Mouse (Mus musculus) heart, embryonic 12.5 days (tissue): ENCODE results near the gene Gm20388. TPM values are rescaled to one million over a fixed set of nuclear protein-coding genes. Genes with fewer than 3 reads are reported as not detected.

Source experiments
- ATAC-seq: fragments of 200-750 bp; cut with Nextera tagmentation; 2 replicates; pipeline ENCODE4 v1.8.0; 2017; ENCODE audit warnings: moderate TSS enrichment, moderate library complexity; ENCODE audit not compliant: insufficient number of reproducible peaks, low FRiP score
- H3K27ac ChIP-seq: fragments of 300-500 bp; sonication (generic); 2 replicates; pipeline ENCODE4 v1.5.1; 2016; ENCODE audit warnings: mild to moderate bottlenecking, moderate library complexity; ENCODE audit not compliant: poor library complexity, severe bottlenecking
- H3K27me3 ChIP-seq: fragments of 300-500 bp; sonication (generic); replicated peaks from 2 replicates; pipeline ENCODE4 v1.6.1; 2016; ENCODE audit warnings: mild to moderate bottlenecking, moderate library complexity
- H3K36me3 ChIP-seq: fragments of 300-500 bp; sonication (generic); 2 replicates; pipeline ENCODE4 v1.6.1; 2016; ENCODE audit warnings: mild to moderate bottlenecking, moderate library complexity
- H3K4me1 ChIP-seq: fragments of 300-500 bp; sonication (generic); replicated peaks from 2 replicates; pipeline ENCODE4 v1.6.1; 2016; ENCODE audit warnings: mild to moderate bottlenecking
- H3K4me2 ChIP-seq: fragments of 300-500 bp; sonication (generic); 2 replicates; pipeline ENCODE4 v1.6.1; 2016; ENCODE audit warnings: mild to moderate bottlenecking, moderate library complexity
- H3K4me3 ChIP-seq: fragments of 300-500 bp; sonication (generic); 2 replicates; pipeline ENCODE4 v1.5.1; 2016; ENCODE audit warnings: mild to moderate bottlenecking
- H3K9ac ChIP-seq: fragments of 300-500 bp; sonication (generic); 2 replicates; pipeline ENCODE4 v1.6.1; 2016; ENCODE audit warnings: mild to moderate bottlenecking, moderate library complexity
- H3K9me3 ChIP-seq: fragments of 300-500 bp; sonication (generic); replicated peaks from 2 replicates; pipeline ENCODE4 v1.6.1; 2016; ENCODE audit warnings: mild to moderate bottlenecking, moderate library complexity
- WGBS: fragments of 180-500 bp; shearing (Covaris S2); methylation state at CpG from one replicate; pipeline ENCODE4 v1.1.7; 2016; 5-methylcytosine and 5-hydroxymethylcytosine counted together
- polyA plus RNA-seq: library from polyadenylated mRNA; unstranded; fragments of >200 nt; fragmentation: Nextera tagmentation; extraction: Ambion mirVana; gene quantifications from 2 replicates; pipeline ENCODE4 v1.2.1, GENCODE M21; 2016

Gene Gm20388
- polyA plus RNA-seq, 1 experiment from 2014 or later, result not detected

GRCm38 (mm10) chr8:123150737-123151171 is 3240.1 kb downstream of the Gm20388 start:
- no peaks in the 10 kb centered on the region for H3K36me3 ChIP-seq
- H3K27ac ChIP-seq, result no peak overlapping the region
- H3K9me3 ChIP-seq, result 0 out of 2 replicates have a peak, but pooled peaks cover 3% of the 10 kb centered on the region
- no peak overlapping the region for H3K4me3 ChIP-seq
- H3K9ac ChIP-seq, result no peak overlapping the region
- peak; percentile 62 for ATAC-seq
- 63% methylated on average over 9 of the region's 9 CpGs for WGBS
- no peaks in the 10 kb centered on the region for H3K27me3 ChIP-seq
- H3K4me2 ChIP-seq, result no peak overlapping the region
- peaks cover 1% of the 10 kb centered on the region for H3K4me1 ChIP-seq

- Histone ChIP-seq H3K4me2 (no peak overlapping the region), H3K4me1 (peaks cover 36% of the 10 kb centered on the region), H3K27me3 (no peaks in the 10 kb centered on the region), H3K9ac (no peak overlapping the region), H3K27ac (no peak overlapping the region), H3K36me3 (no peaks in the 10 kb centered on the region), H3K9me3 (no peaks in the 10 kb centered on the region), H3K4me3 (no peak overlapping the region)
- 61% methylated on average over 5 of the region's 5 CpGs for WGBS
- no peak for ATAC-seq
Measured at GRCm38 (mm10) chr8:123155177-123155576, 3244.5 kb downstream of the Gm20388 start.

- Histone ChIP-seq H3K36me3 (no peaks in the 10 kb centered on the region), H3K4me2 (no peak overlapping the region), H3K4me3 (no peak overlapping the region), H3K4me1 (peaks cover 36% of the 10 kb centered on the region), H3K27ac (no peak overlapping the region), H3K9me3 (no peaks in the 10 kb centered on the region), H3K27me3 (no peaks in the 10 kb centered on the region), H3K9ac (no peak overlapping the region)
- peak; percentile 50; the same call in 1 of the 2 replicates for ATAC-seq
- WGBS, result 34% methylated on average over 9 of the region's 9 CpGs
Measured at GRCm38 (mm10) chr8:123156070-123156773, 3245.6 kb downstream of the Gm20388 start.

- H3K4me3 ChIP-seq, result peak within 1 kb of the TSS; percentile 11; the same call in 1 of the 2 replicates
Measured at GRCm38 (mm10) chr8:123157888-123158465, 3247.3 kb downstream of the Gm20388 start, which contains the start of gene Sult5a1. Sult5a1 (minus strand) TSS chr8:123158315.

GRCm38 (mm10) chr8:123181391-123181790 is 3270.8 kb downstream of the Gm20388 start:
- 66% methylated on average over 3 of the region's 3 CpGs for WGBS
- Histone ChIP-seq H3K9ac (no peak overlapping the region), H3K4me2 (no peak overlapping the region), H3K9me3 (peaks cover 25% of the 10 kb centered on the region), H3K36me3 (no peaks in the 10 kb centered on the region), H3K27me3 (no peaks in the 10 kb centered on the region), H3K4me3 (no peak overlapping the region), H3K27ac (no peak overlapping the region), H3K4me1 (peaks cover 13% of the 10 kb centered on the region)
- no peak for ATAC-seq

More at GRCm38 (mm10) chr8:123157888-123158465, 3247.3 kb downstream of the Gm20388 start, which contains the start of gene Sult5a1:
- 0 out of 2 replicates have a peak, but pooled peaks have one; percentile 35 for ATAC-seq
- no peaks in the 10 kb centered on the region for H3K27me3 ChIP-seq
- WGBS, result 30% methylated on average over 13 of the region's 13 CpGs
- H3K9me3 ChIP-seq, result no peaks in the 10 kb centered on the region
- peak within 1 kb of the TSS; percentile 48 for H3K4me2 ChIP-seq
- H3K4me1 ChIP-seq, result peaks cover 36% of the 10 kb centered on the region
- no peaks in the 10 kb centered on the region for H3K36me3 ChIP-seq
- H3K27ac ChIP-seq, result no peak within 1 kb of the TSS
- H3K9ac ChIP-seq, result 0 out of 2 replicates have a peak within 1 kb of the TSS, but pooled peaks have one; percentile 16

GRCm38 (mm10) chr8:123185566-123186409 is 3275.1 kb downstream of the Gm20388 start, which contains the start of gene Dpep1:
Dpep1 (plus strand) TSS chr8:123186242.
- Histone ChIP-seq H3K27ac (0 out of 2 replicates have a peak within 1 kb of the TSS, but pooled peaks have one; percentile 22), H3K27me3 (no peaks in the 10 kb centered on the region), H3K4me2 (no peak within 1 kb of the TSS), H3K36me3 (no peaks in the 10 kb centered on the region), H3K9ac (no peak within 1 kb of the TSS), H3K4me1 (peaks cover 17% of the 10 kb centered on the region), H3K9me3 (no peaks in the 10 kb centered on the region), H3K4me3 (no peak within 1 kb of the TSS)
- ATAC-seq, result no peak
- 31% methylated on average over 19 of the region's 19 CpGs for WGBS

GRCm38 (mm10) chr8:123188006-123188405 is 3277.4 kb downstream of the Gm20388 start:
- Histone ChIP-seq H3K9me3 (no peaks in the 10 kb centered on the region), H3K4me3 (no peak overlapping the region), H3K27ac (no peak overlapping the region), H3K4me2 (no peak overlapping the region), H3K4me1 (peaks cover 17% of the 10 kb centered on the region), H3K27me3 (no peaks in the 10 kb centered on the region), H3K36me3 (no peaks in the 10 kb centered on the region), H3K9ac (no peak overlapping the region)
- ATAC-seq, result no peak
- WGBS, result 76% methylated on average over 2 of the region's 2 CpGs

- H3K36me3 ChIP-seq, result no peaks in the 10 kb centered on the region
- H3K9me3 ChIP-seq, result no peaks in the 10 kb centered on the region
- no peak for ATAC-seq
- no peak overlapping the region for H3K9ac ChIP-seq
- H3K27me3 ChIP-seq, result no peaks in the 10 kb centered on the region
- H3K4me2 ChIP-seq, result no peak overlapping the region
- no peak overlapping the region for H3K27ac ChIP-seq
- H3K4me1 ChIP-seq, result peaks cover 17% of the 10 kb centered on the region
- 72% methylated on average over 7 of the region's 7 CpGs for whole genome bisulfite sequencing
- H3K4me3 ChIP-seq, result no peak overlapping the region
Measured at GRCm38 (mm10) chr8:123188841-123189240, 3278.2 kb downstream of the Gm20388 start.

- no peaks in the 10 kb centered on the region for H3K36me3 ChIP-seq
- no peaks in the 10 kb centered on the region for H3K9me3 ChIP-seq
- H3K4me1 ChIP-seq, result peaks cover 10% of the 10 kb centered on the region
- no peak overlapping the region for H3K27ac ChIP-seq
- 0 out of 2 replicates have a peak overlapping the region, but pooled peaks have one; percentile 5 for H3K9ac ChIP-seq
- peak overlapping the region; percentile 33 for H3K4me2 ChIP-seq
- H3K4me3 ChIP-seq, result no peak overlapping the region
- ATAC-seq, result no peak
- 1% methylated on average over 9 of the region's 9 CpGs for WGBS
- no peaks in the 10 kb centered on the region for H3K27me3 ChIP-seq
Measured at GRCm38 (mm10) chr8:123190678-123191077, 3280.0 kb downstream of the Gm20388 start.

- H3K27ac ChIP-seq, result no peak overlapping the region
- 61% methylated on average over 8 of the region's 8 CpGs for WGBS
- no peak overlapping the region for H3K4me2 ChIP-seq
- H3K9ac ChIP-seq, result no peak overlapping the region
- no peaks in the 10 kb centered on the region; the same call in 1 of the 2 replicates for H3K4me1 ChIP-seq
- no peaks in the 10 kb centered on the region for H3K9me3 ChIP-seq
- H3K27me3 ChIP-seq, result no peaks in the 10 kb centered on the region
- H3K4me3 ChIP-seq, result no peak overlapping the region
- ATAC-seq, result no peak
- no peaks in the 10 kb centered on the region for H3K36me3 ChIP-seq
Measured at GRCm38 (mm10) chr8:123191908-123192307, 3281.3 kb downstream of the Gm20388 start.
